Mouse (Mus musculus) megakaryocyte progenitor cell, adult 5-6 weeks (primary cell): ENCODE measurements around the gene Gm10912. TPM values are rescaled to one million over a fixed set of nuclear protein-coding genes. Genes with fewer than 3 reads are reported as not detected.
"Not testable (repeated sequence)": the region's sequence is repeated elsewhere in the genome, so short reads cannot be mapped to it uniquely, and the experiment has no call there.

Source experiments
- ATAC-seq: replicated peaks from 2 replicates; pipeline ENCODE4 v1.8.0; 2016; ENCODE audit warnings: mild to moderate bottlenecking, moderate TSS enrichment, inconsistent platforms; ENCODE audit not compliant: poor library complexity
- total RNA-seq, 2 experiments: library from RNA; stranded (forward) in 1 of 2; stranded (reverse) in 1 of 2; fragments of 157-497, 149-512 nt in 1 of 2; fragments of 200-1000 nt in 1 of 2; gene quantifications; 2 replicates each; pipeline versions ENCODE4 v1.2.3 to v1.2.4; 2015 to 2017

Gene Gm10912
- total RNA-seq (2015), result not detected in 2 replicates
- 0.04 and 0.24 TPM in 2 replicates for total RNA-seq (2017)

- ATAC-seq, result not testable (repeated sequence)
Observed at GRCm38 (mm10) chr2:104065526-104065925, at the start of gene Gm10912. Gene Gm10912 (plus strand): TSS chr2:104065826.

- ATAC-seq, result no peak
Observed at GRCm38 (mm10) chr2:104023096-104023495, 42.5 kb upstream of the Gm10912 start.

- ATAC-seq, result no peak
Observed at GRCm38 (mm10) chr2:104024656-104025055, 41.0 kb upstream of the Gm10912 start.

- ATAC-seq, result peak; percentile 73
Observed at GRCm38 (mm10) chr2:104027458-104028138, 38.0 kb upstream of the Gm10912 start, which contains the start of gene Fbxo3. Gene Fbxo3 (plus strand): TSS chr2:104027721.

GRCm38 (mm10) chr2:104028139-104028723 is 37.4 kb upstream of the Gm10912 start, which contains the start of gene 4931422A03Rik:
Gene 4931422A03Rik (minus strand): TSS chr2:104028361.
- ATAC-seq, result peak; percentile 32

GRCm38 (mm10) chr2:104029074-104029473 is 36.6 kb upstream of the Gm10912 start:
- ATAC-seq, result peak; percentile 66

GRCm38 (mm10) chr2:104030381-104030780 is 35.2 kb upstream of the Gm10912 start:
- no peak for ATAC-seq

- ATAC-seq, result no peak
Observed at GRCm38 (mm10) chr2:104032056-104032455, 33.6 kb upstream of the Gm10912 start.

- peak; percentile 97 for ATAC-seq
Observed at GRCm38 (mm10) chr2:104034832-104035472, 30.7 kb upstream of the Gm10912 start.

GRCm38 (mm10) chr2:104035595-104035994 is 30.0 kb upstream of the Gm10912 start:
- no peak for ATAC-seq

- ATAC-seq, result no peak
Observed at GRCm38 (mm10) chr2:104036316-104036715, 29.3 kb upstream of the Gm10912 start.

GRCm38 (mm10) chr2:104038236-104038635 is 27.4 kb upstream of the Gm10912 start:
- ATAC-seq, result no peak

GRCm38 (mm10) chr2:104041632-104042031 is 24.0 kb upstream of the Gm10912 start:
- ATAC-seq, result peak; percentile 47

- ATAC-seq, result no peak
Observed at GRCm38 (mm10) chr2:104042766-104043165, 22.9 kb upstream of the Gm10912 start.

- no peak for ATAC-seq
Observed at GRCm38 (mm10) chr2:104043624-104044478, 21.8 kb upstream of the Gm10912 start.

GRCm38 (mm10) chr2:104044479-104045080 is 21.0 kb upstream of the Gm10912 start:
- peak; percentile 26; the same call in 1 of the 2 replicates for ATAC-seq

- no peak for ATAC-seq
Observed at GRCm38 (mm10) chr2:104058381-104058780, 7.2 kb upstream of the Gm10912 start.

GRCm38 (mm10) chr2:104058954-104059353 is 6.7 kb upstream of the Gm10912 start:
- ATAC-seq, result no peak

- ATAC-seq, result no peak
Observed at GRCm38 (mm10) chr2:104059786-104060185, 5.8 kb upstream of the Gm10912 start.

GRCm38 (mm10) chr2:104060996-104061395 is 4.6 kb upstream of the Gm10912 start:
- no peak for ATAC-seq
